Mouse (Mus musculus): ENCODE data around the gene Plekha6.

The Plekha6 gene

GRCm38 (mm10) chr1:133146014-133147009, 17.7 kb upstream of the Plekha6 start:
- peak in 1 of 2 experiments; percentile 52 for DNase-seq (ENCODE audit: low spot score in 2 of 2)

DNA sequence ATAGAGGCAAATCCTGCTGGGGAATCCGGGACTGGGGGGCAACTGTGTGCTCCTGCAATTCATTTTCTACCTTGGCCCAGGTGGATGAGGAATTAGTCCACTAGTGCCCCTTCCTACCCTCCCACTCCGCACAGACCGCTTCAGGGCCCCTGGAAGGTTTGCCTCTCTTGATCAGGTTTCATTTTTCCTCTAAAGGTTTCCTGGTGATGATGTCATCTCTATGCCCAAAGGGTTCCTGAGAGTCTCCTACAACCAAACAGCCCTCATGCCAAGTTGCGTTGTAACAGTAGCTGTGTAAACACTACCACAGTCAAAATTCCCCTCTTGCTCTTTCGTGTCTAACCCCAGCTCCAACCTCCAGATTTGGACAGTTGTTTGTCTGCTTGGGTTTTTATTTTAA, 16.7 kb upstream of the Plekha6 start:
- no peak for DNase-seq (ENCODE audit: low spot score in 2 of 2)

GRCm38 (mm10) chr1:133148122-133148521, 15.9 kb upstream of the Plekha6 start:
- DNase-seq (ENCODE audit: low spot score in 2 of 2): no peak

DNA sequence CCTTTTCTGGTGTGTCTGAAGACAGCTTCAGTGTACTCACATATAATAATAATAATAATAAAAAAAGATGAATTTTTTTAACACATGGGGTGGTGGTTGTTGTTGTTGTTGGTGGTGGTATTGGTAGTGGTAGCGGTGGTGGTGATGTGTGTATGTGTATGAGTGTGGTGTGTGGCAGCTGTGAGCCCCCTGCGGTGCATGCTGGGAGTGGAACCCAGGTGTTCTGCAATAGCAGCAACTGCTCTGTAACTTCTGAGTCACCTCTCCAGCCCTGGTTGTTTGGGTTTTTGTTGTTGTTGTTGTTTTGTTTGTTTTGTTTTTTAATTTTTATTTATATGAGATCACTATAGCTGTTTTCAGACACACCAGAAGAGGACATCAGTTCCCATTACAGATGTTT, 13.5 kb upstream of the Plekha6 start:
- no peak for DNase-seq (ENCODE audit: low spot score in 2 of 2)

GRCm38 (mm10) chr1:133152213-133152612, 11.8 kb upstream of the Plekha6 start:
- no peak for DNase-seq (ENCODE audit: low spot score in 2 of 2)

DNA sequence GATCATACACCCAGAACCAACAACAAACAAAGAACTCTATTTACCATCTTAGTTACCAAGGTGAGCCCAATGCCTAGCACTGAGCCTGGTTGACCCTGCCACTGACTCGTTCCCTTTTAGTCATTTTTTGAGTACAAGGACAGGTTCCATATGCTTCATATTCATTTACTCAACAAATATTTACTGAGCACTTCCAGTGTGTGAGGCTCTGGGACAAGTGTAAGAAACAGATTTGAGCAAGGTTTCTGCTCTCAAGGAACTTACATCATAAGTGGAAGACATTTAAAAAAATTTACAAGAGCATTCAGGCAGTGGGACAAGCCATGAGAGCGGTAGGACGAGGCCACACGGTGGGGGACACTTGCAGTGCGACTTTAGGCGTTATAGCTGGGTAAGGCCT, 8.7 kb upstream of the Plekha6 start:
- DNase-seq (ENCODE audit: low spot score in 2 of 2): no peak

- peak in 1 of 2 experiments; percentile 63 for DNase-seq (ENCODE audit: low spot score in 2 of 2)
Observed at GRCm38 (mm10) chr1:133159128-133159564, 4.9 kb upstream of the Plekha6 start.

- DNase-seq (ENCODE audit: low spot score in 2 of 2): no peak
Observed at GRCm38 (mm10) chr1:133161559-133161958, 2.5 kb upstream of the Plekha6 start.

DNA sequence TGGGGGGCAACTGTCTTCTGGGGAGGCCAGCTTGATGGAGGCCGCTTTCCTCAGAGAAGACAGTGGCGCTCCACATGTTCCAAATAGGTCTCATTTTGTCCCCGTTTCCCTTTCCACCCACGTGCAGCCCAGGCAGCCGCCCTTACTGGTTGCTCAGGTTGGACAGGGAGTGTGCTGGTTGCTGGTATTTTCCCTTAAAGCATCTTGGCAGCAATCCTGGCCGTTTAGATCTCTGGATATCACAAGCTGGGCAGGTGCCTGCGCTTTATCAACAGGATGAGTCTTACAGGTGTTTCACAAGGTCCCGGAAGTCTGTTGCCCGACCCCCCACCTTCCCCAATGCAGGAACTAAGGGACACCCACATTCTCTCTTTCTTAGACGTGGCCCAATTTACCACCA, 2.0 kb upstream of the Plekha6 start:
- no peak for DNase-seq (ENCODE audit: low spot score in 2 of 2)

DNA sequence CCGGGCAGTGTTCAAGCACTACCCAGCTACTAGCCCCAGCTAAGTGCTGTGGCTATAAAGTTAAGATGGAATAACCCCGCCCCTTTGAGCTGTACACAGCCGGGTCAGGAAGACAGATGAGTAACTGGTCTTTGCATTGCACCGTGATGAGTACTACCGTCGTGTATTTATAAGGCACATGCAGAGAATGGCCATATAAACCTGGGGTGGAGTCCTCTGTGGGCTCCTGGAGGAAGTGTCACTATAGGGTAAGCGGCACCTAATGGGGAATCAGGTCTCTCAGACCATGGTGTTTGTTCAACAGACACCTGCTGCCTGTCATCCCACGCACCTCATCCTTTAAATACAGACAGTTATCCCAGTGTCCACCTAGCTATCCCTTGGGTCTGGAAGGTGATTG, 1.0 kb upstream of the Plekha6 start:
- DNase-seq (ENCODE audit: low spot score in 2 of 2): no peak

DNA sequence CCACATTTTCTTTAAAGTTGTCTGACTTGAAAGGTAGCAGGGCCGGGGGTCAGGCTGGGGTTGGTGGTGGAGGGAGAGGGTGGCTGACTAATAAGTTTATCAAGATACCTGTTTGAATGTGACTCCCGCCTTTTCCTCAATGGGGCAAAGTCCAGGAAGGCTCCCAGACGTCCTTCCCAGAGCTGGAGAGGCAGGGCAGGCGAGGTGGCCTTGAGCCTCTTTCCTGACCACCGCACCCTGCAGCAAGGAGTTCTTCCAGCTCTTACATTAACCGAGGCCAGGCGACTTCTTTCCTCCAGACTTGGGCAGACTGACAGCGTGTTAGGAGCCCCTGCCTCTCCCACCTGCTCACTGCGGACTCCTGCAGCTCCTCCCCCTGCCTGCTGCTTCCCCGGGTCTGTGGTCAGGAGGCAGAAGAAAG, 591 bp downstream of the Plekha6 start:
- DNase-seq (ENCODE audit: low spot score in 2 of 2): no peak

GRCm38 (mm10) chr1:133165111-133165510, 1.1 kb downstream of the Plekha6 start:
- DNase-seq (ENCODE audit: low spot score in 2 of 2): no peak

DNA sequence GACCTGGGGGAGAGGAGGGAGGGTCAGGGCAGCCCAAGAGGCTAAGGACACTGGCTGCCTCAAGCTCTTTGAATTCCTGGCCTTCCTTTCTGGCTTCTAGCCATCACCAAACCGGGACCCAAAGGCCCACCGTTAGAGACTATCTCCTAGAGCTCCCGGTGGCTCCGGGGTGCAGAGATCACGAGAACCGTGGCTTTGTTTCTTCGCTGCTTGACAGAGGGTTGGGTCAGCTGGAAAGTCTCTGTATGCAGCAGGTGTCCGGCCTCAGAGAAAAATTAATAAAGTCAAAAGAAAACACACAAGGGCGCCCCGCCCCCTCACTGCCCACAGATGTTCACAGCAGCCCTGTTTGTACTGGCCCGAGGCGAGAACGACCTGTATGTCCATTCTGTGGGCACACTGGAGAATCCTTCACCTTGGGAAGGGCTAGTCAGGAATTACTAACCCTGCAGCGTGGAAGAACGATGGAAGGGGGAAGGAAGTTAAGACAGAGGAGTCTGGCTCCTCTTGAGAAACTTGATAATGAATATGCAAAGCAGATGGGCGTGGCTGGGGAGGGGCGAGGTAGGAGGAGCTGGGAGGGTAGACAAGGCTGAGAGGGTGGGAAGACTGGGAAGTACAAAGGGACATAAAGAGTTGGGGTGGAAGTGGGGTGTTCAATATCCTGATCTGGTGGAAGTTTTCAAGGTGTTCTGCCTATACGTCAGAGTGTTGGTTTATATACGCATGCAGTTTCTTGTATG, 4.5 kb downstream of the Plekha6 start:
- DNase-seq (ENCODE audit: low spot score in 2 of 2): no peak

GRCm38 (mm10) chr1:133170196-133170595, 6.2 kb downstream of the Plekha6 start:
- DNase-seq (ENCODE audit: low spot score in 2 of 2): no peak

DNA sequence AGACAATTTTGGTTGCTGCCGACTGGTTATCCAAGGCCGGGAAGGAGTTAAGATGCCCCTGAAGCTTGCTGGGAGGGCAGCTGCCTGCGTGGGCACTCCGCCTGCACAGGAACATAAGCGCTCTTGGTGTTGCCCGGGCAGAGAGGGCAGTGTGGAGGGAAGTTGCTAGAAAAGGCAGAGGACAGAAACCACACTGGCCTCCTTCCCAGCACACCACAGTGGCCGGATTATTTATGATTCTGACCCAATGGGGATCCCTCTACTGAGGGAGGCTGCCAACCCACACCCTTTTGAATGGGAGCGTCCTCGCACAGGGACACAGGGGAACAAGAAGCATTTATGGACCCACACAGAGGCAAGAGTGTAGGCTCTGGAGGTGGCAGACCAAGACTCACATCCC, 7.3 kb downstream of the Plekha6 start:
- DNase-seq (ENCODE audit: low spot score in 2 of 2): no peak

GRCm38 (mm10) chr1:133175150-133175549, 11.1 kb downstream of the Plekha6 start:
- DNase-seq (ENCODE audit: low spot score in 2 of 2): no peak

DNA sequence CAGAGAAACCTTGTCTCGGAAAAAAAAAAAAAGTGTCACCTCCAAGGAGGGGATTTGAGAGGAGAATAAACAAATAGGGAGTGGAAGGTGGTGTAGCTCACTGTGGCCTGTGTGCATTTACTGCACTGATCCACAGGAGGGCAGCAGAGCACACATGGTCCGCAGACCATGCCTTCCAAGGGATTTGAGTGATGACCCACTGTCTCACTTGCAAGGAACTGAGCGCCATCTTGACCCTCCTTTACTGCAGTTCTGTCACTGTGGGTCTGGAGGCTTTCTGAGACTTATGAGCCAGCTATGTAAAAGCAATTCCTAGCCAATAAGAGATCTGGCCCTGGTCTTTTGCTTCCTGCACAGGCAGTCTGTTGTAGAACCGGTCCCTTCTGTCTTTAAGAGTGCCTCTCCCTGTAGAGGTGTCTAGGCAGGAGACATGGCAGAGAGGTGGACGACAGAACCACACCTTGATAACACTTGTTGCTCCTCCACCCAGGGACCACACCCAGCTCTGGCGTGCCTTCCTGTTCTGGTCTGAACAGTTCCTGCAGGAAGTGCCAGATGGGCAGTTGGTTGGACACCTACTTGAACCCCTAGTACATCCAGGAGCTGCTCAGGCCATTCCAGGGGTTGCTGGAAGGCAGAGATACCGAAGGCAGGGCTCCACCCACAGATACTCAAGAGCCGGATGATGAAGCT, 13.6 kb downstream of the Plekha6 start:
- DNase-seq (ENCODE audit: low spot score in 2 of 2): peak in 1 of 2 experiments; percentile 38

DNA sequence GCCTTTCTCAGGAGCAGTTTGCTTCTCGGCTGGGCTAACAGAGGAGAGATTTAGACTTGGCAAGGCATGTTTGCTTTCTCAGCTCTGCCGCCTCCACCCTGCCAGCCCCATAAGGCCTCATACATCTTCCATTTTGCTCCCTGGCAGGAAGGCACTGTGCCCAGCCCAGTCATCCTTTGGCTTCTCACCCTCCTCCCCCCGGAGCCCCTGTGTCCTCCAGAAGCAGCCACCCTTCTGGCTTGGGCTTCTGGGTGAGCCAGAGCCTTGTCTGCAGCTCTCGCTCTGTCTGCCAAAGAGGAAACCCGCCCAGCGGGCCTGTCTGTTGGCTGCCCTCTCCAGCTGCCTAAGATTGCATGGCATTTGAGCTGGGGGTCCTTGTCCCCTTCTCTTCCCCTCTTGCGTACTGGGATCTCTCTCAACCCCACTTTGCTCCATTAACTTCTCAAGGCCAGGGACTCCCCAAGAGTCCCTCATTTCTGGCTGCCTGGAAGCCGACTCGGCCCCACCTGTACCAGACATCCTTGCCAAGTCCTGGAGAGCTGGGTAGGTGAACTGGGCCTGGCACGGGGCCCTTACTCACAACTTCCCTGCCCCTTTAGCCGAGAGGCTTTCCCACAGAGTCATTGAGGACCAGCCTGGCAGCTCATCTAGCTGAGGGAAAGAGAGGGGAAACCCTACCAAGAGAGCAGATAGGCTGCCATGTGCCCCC, 14.9 kb downstream of the Plekha6 start:
- peak; percentile 51 to 73 for DNase-seq (ENCODE audit: low spot score in 2 of 2)

DNA sequence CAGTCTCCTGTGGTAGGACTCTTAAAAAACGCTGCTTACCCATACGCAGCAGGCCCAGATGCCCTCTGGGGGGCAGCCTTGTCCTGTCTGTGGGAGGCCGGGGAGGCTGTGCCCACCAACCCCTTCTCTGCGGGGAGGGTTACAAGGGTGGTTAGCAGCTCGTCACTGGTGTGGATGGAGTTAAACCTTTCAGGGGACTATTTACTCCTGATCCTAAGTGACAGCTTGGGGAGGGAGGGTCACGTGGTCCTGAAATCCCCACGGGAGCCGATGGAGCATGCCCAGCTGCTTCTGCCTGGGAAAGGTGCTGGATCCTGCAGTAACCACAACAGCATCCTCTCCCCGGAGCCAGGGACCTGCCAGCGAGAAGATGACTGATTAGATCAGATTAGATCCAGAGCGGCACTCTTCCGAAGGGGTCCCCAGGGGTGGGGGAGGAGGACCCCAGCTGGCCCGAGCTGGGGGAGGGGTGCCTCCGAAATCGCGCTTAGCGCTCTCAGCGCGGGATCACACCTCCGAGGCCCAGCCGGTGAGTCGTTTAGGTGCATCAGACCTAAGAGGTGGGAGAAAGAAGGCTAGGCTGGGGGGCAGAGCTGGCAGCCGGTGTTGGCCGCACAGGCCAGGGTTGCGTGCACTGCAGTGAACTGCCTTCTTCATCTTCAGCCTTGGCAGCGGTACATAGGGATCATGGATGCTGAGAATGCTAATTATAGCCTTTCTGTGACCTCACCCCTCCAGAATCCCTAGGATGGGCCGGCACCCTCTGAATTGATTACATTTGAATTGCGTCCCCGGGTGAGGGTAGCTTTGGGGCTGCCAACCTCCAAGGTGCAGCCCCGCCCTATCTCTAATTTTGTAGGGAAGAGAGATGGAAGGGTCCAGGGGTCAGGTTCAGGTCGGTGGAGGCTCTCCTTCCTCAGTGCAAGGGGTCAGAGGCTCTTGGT, 17.3 kb downstream of the Plekha6 start:
- DNase-seq (ENCODE audit: low spot score in 2 of 2): peak; percentile 78 to 86

GRCm38 (mm10) chr1:133182016-133182705, 18.2 kb downstream of the Plekha6 start:
- peak in 1 of 2 experiments; percentile 75 for DNase-seq (ENCODE audit: low spot score in 2 of 2)
